Mouse (Mus musculus) ES-Bruce4 (cell line): ENCODE results near the gene Lasp1.

Experiments
- CTCF ChIP-seq: IDR thresholded peaks from one replicate; pipeline ENCODE4 v1.8.1; 2011; ENCODE audit warnings: low read depth, low read length
- POLR2A ChIP-seq: IDR thresholded peaks from one replicate; pipeline ENCODE4 v1.8.1; 2011; ENCODE audit warnings: low read length; ENCODE audit not compliant: insufficient read depth

DNA sequence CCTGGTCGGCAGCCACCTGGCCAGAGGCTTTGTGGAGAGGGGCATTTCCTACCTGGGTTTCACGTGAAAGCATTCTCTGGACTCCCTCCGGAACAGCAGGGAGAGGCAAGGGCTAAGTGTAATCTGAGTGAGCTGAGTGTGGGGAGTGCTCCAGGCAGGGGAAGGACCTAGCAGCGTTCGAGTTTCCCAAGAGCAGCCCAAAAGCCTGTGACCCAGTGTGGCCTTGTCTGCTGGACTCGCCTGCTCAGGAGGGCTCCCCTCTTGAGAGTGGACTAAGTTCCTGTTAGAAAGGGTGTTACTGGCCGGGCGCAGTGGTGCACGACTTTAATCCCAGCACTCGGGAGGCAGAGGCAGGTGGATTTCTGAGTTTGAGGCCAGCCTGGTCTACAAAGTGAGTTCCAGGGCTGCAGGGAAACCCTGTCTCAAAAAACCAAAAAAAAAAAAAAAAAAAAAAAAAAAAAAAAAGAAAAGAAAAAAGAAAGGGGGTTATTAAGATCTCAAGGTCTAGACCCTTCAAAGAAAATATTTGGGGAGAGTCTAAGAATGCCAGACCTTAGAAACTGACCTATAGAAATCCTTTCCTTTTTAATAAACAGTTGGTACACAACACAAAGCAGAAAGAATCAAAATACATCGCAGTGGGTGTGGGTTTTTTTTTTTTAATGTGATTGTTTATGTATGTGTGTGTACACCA is 40.8 kb downstream of the Lasp1 start:
- TF ChIP-seq CTCF (no peak), POLR2A (no peak)
